Mouse (Mus musculus): ENCODE measurements around the gene Wipf3.

GRCm38 (mm10) chr6:54383893-54384524, 45.4 kb upstream of the Wipf3 start:
- TF ChIP-seq CTCF (IDR thresholded peaks at IDR 0.05) (no peak), EP300 (IDR thresholded peaks at IDR 0.05) (no peak)

Measured in lung, postnatal 0 days (tissue).